8 mouse cellular contexts compared by ENCODE assay signal in genomic region chr2:73561665-73562063, GRCm38 (mm10). TPM values are rescaled to one million over a fixed set of nuclear protein-coding genes. Genes with fewer than 3 reads are reported as not detected.
A peak's percentile ranks its signal among the peaks of the same experiment; 100 is the strongest.
DNase-seq lines count a peak whose midpoint lies in the region; ATAC-seq and TF ChIP-seq lines count a peak whose summit lies in the region.

No protein-coding gene starts in this region.

- DNase-seq in cerebellum, postnatal 10 days = peak; percentile 65 to 80
- peak; percentile 64 for DNase-seq in CD4-positive helper T cell, adult 2 months (ENCODE audit: low read depth, low spot score)
- peak; percentile 32 for DNase-seq in liver, embryonic 13.5 days
- no peak for DNase-seq in ovary, postnatal 14 days (ENCODE audit: low spot score)

- H3K36me3 ChIP-seq in liver, embryonic 13.5 days = no peaks in the 10 kb centered on the region
- no peaks in the 10 kb centered on the region for H3K36me3 ChIP-seq in neural tube, embryonic 13.5 days

- H3K9me3 ChIP-seq in liver, embryonic 13.5 days (replicated peaks) = no peaks in the 10 kb centered on the region
- H3K9me3 ChIP-seq in neural tube, embryonic 13.5 days = no peaks in the 10 kb centered on the region

- no peak for TF ChIP-seq POLR2A in cortical plate, adult 2 months (IDR thresholded peaks at IDR 0.05; ENCODE audit: extremely low read depth, insufficient read depth, low read length)

- H3K27me3 ChIP-seq in liver, embryonic 13.5 days = 0 out of 2 replicates have a peak, but pooled peaks cover 2% of the 10 kb centered on the region
- no peaks in the 10 kb centered on the region for H3K27me3 ChIP-seq in neural tube, embryonic 13.5 days

- H3K4me2 ChIP-seq in liver, embryonic 13.5 days = peak overlapping the region; percentile 64
- H3K4me2 ChIP-seq in neural tube, embryonic 13.5 days = peak overlapping the region; percentile 65

- peaks cover 2% of the 10 kb centered on the region; the same call in 1 of the 2 replicates for H3K4me1 ChIP-seq in cortical plate, adult 2 months (ENCODE audit: control insufficient read depth, insufficient read depth, low read length)
- peaks cover 10% of the 10 kb centered on the region for H3K4me1 ChIP-seq in liver, embryonic 13.5 days (replicated peaks)
- peaks cover 9% of the 10 kb centered on the region for H3K4me1 ChIP-seq in neural tube, embryonic 13.5 days (replicated peaks)

- WGBS in liver, embryonic 13.5 days (ENCODE audit: insufficient replicate concordance) = 5% methylated on average over 8 of the region's 8 CpGs
- 7% methylated on average over 8 of the region's 8 CpGs for WGBS in neural tube, embryonic 13.5 days

- H3K4me3 ChIP-seq in cortical plate, adult 2 months (ENCODE audit: insufficient read depth, low read length) = peak overlapping the region; percentile 70
- H3K4me3 ChIP-seq in liver, embryonic 13.5 days (replicated peaks) = peak overlapping the region; percentile 41
- peak overlapping the region; percentile 43 for H3K4me3 ChIP-seq in neural tube, embryonic 13.5 days

- H3K27ac ChIP-seq in cortical plate, adult 2 months (ENCODE audit: insufficient read depth, low read length) = no peak overlapping the region
- H3K27ac ChIP-seq in liver, embryonic 13.5 days = no peak overlapping the region
- no peak overlapping the region for H3K27ac ChIP-seq in neural tube, embryonic 13.5 days (replicated peaks)

- no peak; the same call in 1 of the 2 replicates for ATAC-seq in cerebellum, adult (ENCODE audit: insufficient number of reproducible peaks, low FRiP score, low TSS enrichment)
- ATAC-seq in hematopoietic stem cell, adult 5-6 weeks (replicated peaks in 1 of 2; ENCODE audit: insufficient read depth in 1 of 2, low FRiP score in 2 of 2, low TSS enrichment in 1 of 2, low read depth in 1 of 2, poor library complexity in 2 of 2, severe bottlenecking in 2 of 2) = peak; percentile 27 to 74; a peak in 3 of 4 replicates
- peak; percentile 59 for ATAC-seq in liver, embryonic 13.5 days (ENCODE audit: low read depth)
- ATAC-seq in neural tube, embryonic 13.5 days (ENCODE audit: low read depth) = peak; percentile 71

- no peak overlapping the region for H3K9ac ChIP-seq in liver, embryonic 13.5 days
- peak overlapping the region; percentile 65 for H3K9ac ChIP-seq in neural tube, embryonic 13.5 days

- TF ChIP-seq CTCF in cortical plate, adult 2 months (IDR thresholded peaks at IDR 0.05; ENCODE audit: extremely low read depth, insufficient read depth, low read length) = peak; percentile 59

RNA-seq across cellular contexts. Expression of gene Chrna1, which starts 18.5 kb away (rescaled TPM):
- polyA plus RNA-seq in cortical plate, adult 2 months (2012; rRNA removed) = 0.13 and 0.23 TPM in 2 replicates
- total RNA-seq in hematopoietic stem cell, adult 5-6 weeks (2017) = not detected in 2 replicates
- polyA plus RNA-seq in liver, embryonic 13.5 days (2015; fragmentation: Nextera tagmentation; extraction: Ambion mirVana) = 0.39 and 0.44 TPM in 2 replicates
- polyA plus RNA-seq in neural tube, embryonic 13.5 days (2015; fragmentation: Nextera tagmentation; extraction: Ambion mirVana) = 0.52 and 1.7 TPM in 2 replicates

RNA-seq across cellular contexts. Expression of gene Wipf1, which starts 32.1 kb away (rescaled TPM):
- polyA plus RNA-seq in cortical plate, adult 2 months (2012; rRNA removed) = 5.4 and 7.4 TPM in 2 replicates
- total RNA-seq in hematopoietic stem cell, adult 5-6 weeks (2017) = 18.8 and 24.3 TPM in 2 replicates
- 3.4 and 4.6 TPM in 2 replicates for polyA plus RNA-seq in liver, embryonic 13.5 days (2015; fragmentation: Nextera tagmentation; extraction: Ambion mirVana)
- 3.7 and 4.3 TPM in 2 replicates for polyA plus RNA-seq in neural tube, embryonic 13.5 days (2015; fragmentation: Nextera tagmentation; extraction: Ambion mirVana)
